Mouse (Mus musculus) embryonic fibroblast, embryonic 13.5 days (primary cell): ENCODE data around the gene Pex3.

Source experiments
- CTCF ChIP-seq: IDR thresholded peaks from 2 replicates; pipeline ENCODE4 v1.5.1; 2011; ENCODE audit warnings: mild to moderate bottlenecking, control low read depth, low read length, moderate library complexity, borderline replicate concordance; ENCODE audit not compliant: insufficient read depth
- POLR2A ChIP-seq: IDR thresholded peaks from 2 replicates; pipeline ENCODE4 v1.6.1; 2011; ENCODE audit warnings: low read depth, mild to moderate bottlenecking, control low read depth, low read length, moderate library complexity

GRCm38 (mm10) chr10:13596073-13596472 lies 43.1 kb upstream of the Pex3 start:
- TF ChIP-seq CTCF: no peak
- no peak for TF ChIP-seq POLR2A
